Mouse (Mus musculus) erythroblast, embryonic 14.5 days (primary cell): ENCODE data around the gene Rab38. TPM values are rescaled to one million over a fixed set of nuclear protein-coding genes. Genes with fewer than 3 reads are reported as not detected.

ENCODE experiments used
- H3K27me3 ChIP-seq: 2 replicates; pipeline ENCODE4 v1.6.1; 2012; ENCODE audit warnings: inconsistent platforms; ENCODE audit not compliant: control insufficient read depth
- H3K36me3 ChIP-seq: 2 replicates; pipeline ENCODE4 v1.6.1; 2012; ENCODE audit warnings: mild to moderate bottlenecking, inconsistent platforms; ENCODE audit not compliant: control insufficient read depth
- H3K4me1 ChIP-seq: 2 replicates; pipeline ENCODE4 v1.6.1; 2012; ENCODE audit warnings: inconsistent platforms; ENCODE audit not compliant: control insufficient read depth
- H3K4me3 ChIP-seq: replicated peaks from 2 replicates; pipeline ENCODE3; 2012; ENCODE audit warnings: moderate library complexity, mild to moderate bottlenecking, inconsistent platforms
- H3K9me3 ChIP-seq: 2 replicates; pipeline ENCODE4 v1.6.1; 2012; ENCODE audit warnings: low read length, inconsistent platforms, mixed read lengths; ENCODE audit not compliant: control insufficient read depth
- GATA1 ChIP-seq: IDR thresholded peaks from 2 replicates; pipeline ENCODE4 v1.6.1; 2012; ENCODE audit warnings: low read length, inconsistent platforms, mixed read lengths
- TAL1 ChIP-seq: IDR thresholded peaks from 3 replicates; pipeline ENCODE4 v1.6.1; 2012; ENCODE audit warnings: low read length, inconsistent platforms, mixed read lengths
- polyA plus RNA-seq: library from polyadenylated mRNA; stranded (reverse); fragments of >175 nt; gene quantifications from 2 replicates; pipeline ENCODE4 v1.2.3, GENCODE M21; 2012

Rab38 gene
- polyA plus RNA-seq, 1 experiment, result 0.03 TPM

- Histone ChIP-seq H3K4me3 (peak overlapping the region; percentile 63), H3K9me3 (no peaks in the 10 kb centered on the region), H3K27me3 (peaks cover 3% of the 10 kb centered on the region; the same call in 1 of the 2 replicates), H3K36me3 (no peaks in the 10 kb centered on the region), H3K4me1 (peaks cover 7% of the 10 kb centered on the region)
- TF ChIP-seq TAL1, result no peak
- TF ChIP-seq GATA1, result no peak
Measured at GRCm38 (mm10) chr7:88430692-88431084, 615 bp downstream of the Rab38 start.

GRCm38 (mm10) chr7:88440301-88440700 lies 10.2 kb downstream of the Rab38 start:
- Histone ChIP-seq H3K36me3 (no peaks in the 10 kb centered on the region), H3K27me3 (no peaks in the 10 kb centered on the region), H3K9me3 (no peaks in the 10 kb centered on the region), H3K4me1 (no peaks in the 10 kb centered on the region), H3K4me3 (no peak overlapping the region)
- TF ChIP-seq TAL1, result no peak
- TF ChIP-seq GATA1, result no peak

GRCm38 (mm10) chr7:88442649-88443048 lies 12.6 kb downstream of the Rab38 start:
- Histone ChIP-seq H3K36me3 (no peaks in the 10 kb centered on the region), H3K4me1 (no peaks in the 10 kb centered on the region), H3K4me3 (no peak overlapping the region), H3K9me3 (no peaks in the 10 kb centered on the region), H3K27me3 (no peaks in the 10 kb centered on the region)
- TF ChIP-seq TAL1 (no peak), GATA1 (no peak)

- TF ChIP-seq GATA1 (no peak), TAL1 (no peak)
- H3K27me3 ChIP-seq, result no peaks in the 10 kb centered on the region
- no peaks in the 10 kb centered on the region for H3K4me1 ChIP-seq
- no peak overlapping the region for H3K4me3 ChIP-seq
- no peaks in the 10 kb centered on the region for H3K36me3 ChIP-seq
- no peaks in the 10 kb centered on the region for H3K9me3 ChIP-seq
Measured at GRCm38 (mm10) chr7:88443435-88443834, 13.4 kb downstream of the Rab38 start.

- no peak overlapping the region for H3K4me3 ChIP-seq
- TF ChIP-seq GATA1, result no peak
- TF ChIP-seq TAL1, result no peak
- no peaks in the 10 kb centered on the region for H3K9me3 ChIP-seq
- no peaks in the 10 kb centered on the region for H3K36me3 ChIP-seq
- H3K27me3 ChIP-seq, result no peaks in the 10 kb centered on the region
- no peaks in the 10 kb centered on the region for H3K4me1 ChIP-seq
Measured at GRCm38 (mm10) chr7:88445320-88445903, 15.3 kb downstream of the Rab38 start.

- Histone ChIP-seq H3K36me3 (no peaks in the 10 kb centered on the region), H3K9me3 (no peaks in the 10 kb centered on the region), H3K27me3 (no peaks in the 10 kb centered on the region), H3K4me1 (no peaks in the 10 kb centered on the region), H3K4me3 (no peak overlapping the region)
- TF ChIP-seq TAL1 (no peak), GATA1 (no peak)
Measured at GRCm38 (mm10) chr7:88453234-88453633, 23.2 kb downstream of the Rab38 start.

- no peak for TF ChIP-seq GATA1
- Histone ChIP-seq H3K4me3 (no peak overlapping the region), H3K36me3 (no peaks in the 10 kb centered on the region), H3K4me1 (no peaks in the 10 kb centered on the region), H3K9me3 (no peaks in the 10 kb centered on the region), H3K27me3 (no peaks in the 10 kb centered on the region)
Measured at GRCm38 (mm10) chr7:88457827-88458226, 27.8 kb downstream of the Rab38 start.

GRCm38 (mm10) chr7:88467754-88468153 lies 37.7 kb downstream of the Rab38 start:
- no peaks in the 10 kb centered on the region for H3K9me3 ChIP-seq
- H3K27me3 ChIP-seq, result no peaks in the 10 kb centered on the region
- H3K4me1 ChIP-seq, result no peaks in the 10 kb centered on the region
- no peaks in the 10 kb centered on the region for H3K36me3 ChIP-seq
- H3K4me3 ChIP-seq, result no peak overlapping the region
- no peak for TF ChIP-seq GATA1
- TF ChIP-seq TAL1, result no peak

GRCm38 (mm10) chr7:88482110-88482619 lies 52.1 kb downstream of the Rab38 start:
- Histone ChIP-seq H3K36me3 (no peaks in the 10 kb centered on the region), H3K4me1 (no peaks in the 10 kb centered on the region; the same call in 1 of the 2 replicates), H3K9me3 (no peaks in the 10 kb centered on the region), H3K4me3 (no peak overlapping the region), H3K27me3 (no peaks in the 10 kb centered on the region)
- TF ChIP-seq GATA1 (no peak), TAL1 (no peak)

- no peaks in the 10 kb centered on the region for H3K36me3 ChIP-seq
- H3K4me3 ChIP-seq, result no peak overlapping the region
- no peaks in the 10 kb centered on the region; the same call in 1 of the 2 replicates for H3K4me1 ChIP-seq
Measured at GRCm38 (mm10) chr7:88482628-88483027, 52.6 kb downstream of the Rab38 start.

More at GRCm38 (mm10) chr7:88482628-88483027, 52.6 kb downstream of the Rab38 start:
- H3K9me3 ChIP-seq, result no peaks in the 10 kb centered on the region
- H3K27me3 ChIP-seq, result no peaks in the 10 kb centered on the region
- TF ChIP-seq TAL1 (no peak), GATA1 (no peak)
